Mouse (Mus musculus) colon, adult 2 months (tissue): ENCODE data around the gene Dmrt3. TPM values are rescaled to one million over a fixed set of nuclear protein-coding genes. Genes with fewer than 3 reads are reported as not detected.

Experiments
- polyA plus RNA-seq: library from polyadenylated mRNA; depleted of rRNA; stranded (reverse); fragments of >200 nt; gene quantifications from 2 replicates; pipeline ENCODE4 v1.2.3, GENCODE M21; 2012; rRNA removed

Dmrt3 gene
- not detected in 2 replicates for polyA plus RNA-seq

DNA sequence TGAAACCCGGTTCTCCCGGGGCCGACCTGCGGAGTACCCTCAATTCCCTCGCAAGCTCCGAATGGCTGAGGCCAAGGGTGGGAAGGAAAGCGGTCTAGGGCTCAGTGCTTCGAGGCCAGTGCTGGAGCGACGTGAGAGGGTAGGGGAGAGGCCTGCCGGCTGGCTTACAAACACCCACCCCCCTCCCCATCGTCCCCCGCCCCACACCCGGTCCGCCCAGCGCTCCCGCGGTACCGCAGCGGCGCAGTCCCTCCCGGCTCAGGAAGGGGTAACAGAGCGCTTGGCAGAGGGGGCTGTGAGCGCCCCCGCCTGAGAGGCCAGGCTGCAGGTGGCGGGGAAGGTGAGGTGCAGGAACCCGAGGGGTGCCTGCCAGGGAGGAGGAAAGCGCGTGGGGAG is at the start of gene Dmrt3:
Gene Dmrt3, plus strand, starts transcription at position 287 of the 396 bp plus-strand sequence.

DNA sequence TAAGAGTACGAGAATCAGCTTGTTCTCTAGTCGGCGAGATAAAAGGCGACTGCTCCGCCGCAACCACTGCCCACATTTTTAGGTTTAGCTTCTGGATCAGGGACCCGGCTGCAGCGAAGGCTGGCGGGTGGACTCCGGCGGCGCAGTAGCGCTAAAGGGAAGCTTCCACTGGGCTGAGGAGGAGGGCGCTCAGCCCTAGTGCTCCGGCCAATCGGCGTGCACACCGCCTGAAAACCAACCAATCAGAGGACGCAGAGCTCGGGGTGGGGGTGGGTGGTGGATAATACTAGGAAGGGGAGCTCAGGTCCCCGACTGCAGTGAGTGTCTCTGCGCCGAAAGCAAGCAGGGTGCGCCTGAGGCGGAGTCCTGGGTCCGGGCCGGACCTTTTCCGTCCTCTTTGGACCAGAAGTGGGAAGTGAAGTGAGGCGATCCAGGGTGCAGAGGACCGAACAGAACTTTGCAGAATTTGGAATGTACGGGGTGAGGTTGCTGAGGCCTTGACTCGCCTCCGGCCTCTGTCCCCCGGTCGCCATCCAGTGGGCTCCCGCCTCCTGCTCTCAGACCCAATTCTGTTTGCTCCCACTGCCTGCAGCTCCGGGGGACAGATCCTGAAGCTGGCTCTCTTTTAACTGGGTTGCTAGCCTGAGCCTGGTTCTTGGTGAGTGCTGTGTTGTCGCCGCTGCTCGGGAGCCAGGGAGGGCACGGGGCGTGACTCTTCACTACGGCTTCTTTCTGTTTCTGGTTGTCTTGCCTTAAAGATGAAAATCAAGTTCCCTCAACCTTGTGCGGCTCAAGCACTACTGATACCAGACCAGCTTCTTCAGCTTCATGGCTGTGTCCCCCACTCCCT is 62.2 kb downstream of the Dmrt3 start, which contains the start of gene Dmrt2:
Gene Dmrt2, plus strand, starts transcription at position 311 of the 850 bp plus-strand sequence.

Other genes starting within 250 kb of the Dmrt3 start
- not detected in 2 replicates for gene Dmrt1, start 104.7 kb upstream of the Dmrt3 start, polyA plus RNA-seq
- gene Dmrt2, start 62.1 kb downstream of the Dmrt3 start, polyA plus RNA-seq, result 0.07 TPM in 1 of 2 replicates, not detected in the other